Mouse (Mus musculus) neural tube, embryonic 11.5 days (tissue): ENCODE results near the gene Btbd35f25. TPM values are rescaled to one million over a fixed set of nuclear protein-coding genes. Genes with fewer than 3 reads are reported as not detected.
"Not testable (repeated sequence)": the region's sequence is repeated elsewhere in the genome, so short reads cannot be mapped to it uniquely, and the experiment has no call there.

Experiments used
- ATAC-seq: fragments of 200-750 bp; cut with Nextera tagmentation; 2 replicates; pipeline ENCODE4 v1.8.0; 2017; ENCODE audit warnings: moderate number of reproducible peaks, mild to moderate bottlenecking, moderate TSS enrichment, moderate library complexity; ENCODE audit not compliant: insufficient read depth, low FRiP score, low TSS enrichment
- DNase-seq: peaks from one replicate; pipeline ENCODE4 v3.0.0-alpha.2; 2015; ENCODE audit warnings: low spot score
- H3K27ac ChIP-seq: fragments of 300-500 bp; sonication (generic); 2 replicates; pipeline ENCODE4 v1.5.1; 2014; ENCODE audit warnings: low read depth, mild to moderate bottlenecking, low read length
- H3K27me3 ChIP-seq: fragments of 300-500 bp; sonication (generic); 2 replicates; pipeline ENCODE4 v1.6.1; 2014; ENCODE audit warnings: mild to moderate bottlenecking, low read length, mixed read lengths; ENCODE audit not compliant: control insufficient read depth, insufficient read depth
- H3K36me3 ChIP-seq: fragments of 300-500 bp; sonication (generic); 2 replicates; pipeline ENCODE4 v1.6.1; 2014; ENCODE audit warnings: mild to moderate bottlenecking, low read length, moderate library complexity, mixed read lengths; ENCODE audit not compliant: control insufficient read depth, insufficient read depth
- H3K4me1 ChIP-seq: fragments of 300-500 bp; sonication (generic); 2 replicates; pipeline ENCODE4 v1.6.1; 2014; ENCODE audit warnings: low read length, mixed read lengths; ENCODE audit not compliant: control insufficient read depth, insufficient read depth
- H3K4me2 ChIP-seq: fragments of 300-500 bp; sonication (generic); 2 replicates; pipeline ENCODE4 v1.6.1; 2014; ENCODE audit warnings: low read depth, mild to moderate bottlenecking, moderate library complexity
- H3K4me3 ChIP-seq: fragments of 300-500 bp; sonication (generic); 2 replicates; pipeline ENCODE4 v1.5.1; 2014; ENCODE audit warnings: low read depth, low read length
- H3K9ac ChIP-seq: fragments of 300-500 bp; sonication (generic); 2 replicates; pipeline ENCODE4 v1.6.1; 2014; ENCODE audit warnings: mild to moderate bottlenecking, low read length
- H3K9me3 ChIP-seq: fragments of 300-500 bp; sonication (generic); 2 replicates; pipeline ENCODE4 v1.6.1; 2016; ENCODE audit warnings: low read length; ENCODE audit not compliant: control insufficient read depth
- WGBS: fragments of 180-500 bp; shearing (Covaris S2); extraction: QIAGEN DNeasy Blood & Tissue Kit; methylation state at CpG from one replicate; pipeline ENCODE4 v1.1.7; 2014; 5-methylcytosine and 5-hydroxymethylcytosine counted together
- polyA plus RNA-seq: library from polyadenylated mRNA; unstranded; fragments of >200 nt; fragmentation: Nextera tagmentation; extraction: Ambion mirVana; gene quantifications from 2 replicates; pipeline ENCODE4 v1.2.1, GENCODE M21; 2014

Gene Btbd35f25
- polyA plus RNA-seq: not detected in 2 replicates

DNA sequence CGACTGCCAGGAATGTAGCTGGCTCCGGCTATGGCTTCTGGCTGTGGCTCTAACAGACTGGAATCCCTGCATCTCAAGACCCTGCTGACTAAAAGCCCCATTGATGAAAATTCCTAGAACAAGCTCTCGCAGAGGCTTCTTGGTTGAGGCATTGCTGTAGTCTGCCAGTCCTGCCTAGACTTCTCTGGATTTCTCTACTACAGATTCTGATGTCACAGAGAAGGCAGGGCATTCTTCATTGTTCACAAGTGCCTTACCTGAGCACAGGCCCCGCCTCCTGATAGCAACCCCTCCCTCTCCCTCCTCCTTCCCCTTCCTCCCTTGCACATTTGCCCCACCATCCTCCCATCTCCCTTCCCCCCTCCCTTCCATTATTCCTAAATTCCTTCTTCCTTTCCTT, at the start of gene Btbd35f25:
Gene Btbd35f25 (minus strand): TSS at position 101 of the 400 bp plus-strand sequence.
- H3K9me3 ChIP-seq, H3K4me2 ChIP-seq, H3K27ac ChIP-seq, DNase-seq, H3K4me1 ChIP-seq, H3K36me3 ChIP-seq, H3K4me3 ChIP-seq, ATAC-seq, H3K27me3 ChIP-seq, H3K9ac ChIP-seq: not testable (repeated sequence)
- 74% methylated on average over 3 of the region's 4 CpGs for WGBS

GRCm38 (mm10) chrX:31766255-31766654, 49.3 kb upstream of the Btbd35f25 start:
- DNase-seq (no peak), ATAC-seq (no peak)
- H3K4me2 ChIP-seq: no peak overlapping the region

DNA sequence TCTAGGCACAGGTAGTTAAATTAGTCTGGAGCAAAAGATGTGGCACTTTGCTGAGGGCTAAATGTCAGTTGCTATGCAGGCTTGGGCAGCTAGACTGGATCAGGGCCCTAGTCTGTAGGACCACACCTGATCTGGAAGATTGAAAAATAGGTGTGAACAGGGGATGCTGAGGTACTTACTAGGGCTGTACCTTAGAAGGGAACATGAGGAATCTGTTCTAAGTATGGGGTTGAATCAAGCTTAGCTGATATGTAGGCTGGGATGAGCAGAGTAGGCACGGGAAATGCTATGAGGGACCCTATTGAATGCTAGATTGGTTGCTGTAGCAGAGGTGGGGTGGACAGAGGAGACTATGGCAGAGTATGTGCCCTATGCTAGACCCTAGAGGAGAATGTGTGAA, 47.0 kb upstream of the Btbd35f25 start:
- H3K27ac ChIP-seq: no peak overlapping the region
- no peaks in the 10 kb centered on the region for H3K27me3 ChIP-seq
- 80% methylated on average over 1 of the region's 1 CpGs for WGBS
- no peak overlapping the region for H3K4me3 ChIP-seq
- no peaks in the 10 kb centered on the region; the same call in 1 of the 2 replicates for H3K36me3 ChIP-seq
- no peak overlapping the region for H3K4me2 ChIP-seq
- ATAC-seq (no peak), DNase-seq (no peak)
- H3K4me1 ChIP-seq: no peaks in the 10 kb centered on the region
- H3K9ac ChIP-seq: no peak overlapping the region
- H3K9me3 ChIP-seq: peaks cover 81% of the 10 kb centered on the region

More at GRCm38 (mm10) chrX:31766255-31766654, 49.3 kb upstream of the Btbd35f25 start:
- H3K36me3 ChIP-seq: no peaks in the 10 kb centered on the region; the same call in 1 of the 2 replicates
- no peak overlapping the region for H3K4me3 ChIP-seq
- no peak overlapping the region for H3K9ac ChIP-seq
- H3K27ac ChIP-seq: no peak overlapping the region
- H3K27me3 ChIP-seq: no peaks in the 10 kb centered on the region
- no peaks in the 10 kb centered on the region for H3K4me1 ChIP-seq
- peaks cover 81% of the 10 kb centered on the region for H3K9me3 ChIP-seq

- no peak overlapping the region for H3K27ac ChIP-seq
- ATAC-seq: no peak; the same call in 1 of the 2 replicates
These were observed 28.1 kb upstream of the Btbd35f25 start for GRCm38 (mm10) chrX:31745079-31745478.

DNA sequence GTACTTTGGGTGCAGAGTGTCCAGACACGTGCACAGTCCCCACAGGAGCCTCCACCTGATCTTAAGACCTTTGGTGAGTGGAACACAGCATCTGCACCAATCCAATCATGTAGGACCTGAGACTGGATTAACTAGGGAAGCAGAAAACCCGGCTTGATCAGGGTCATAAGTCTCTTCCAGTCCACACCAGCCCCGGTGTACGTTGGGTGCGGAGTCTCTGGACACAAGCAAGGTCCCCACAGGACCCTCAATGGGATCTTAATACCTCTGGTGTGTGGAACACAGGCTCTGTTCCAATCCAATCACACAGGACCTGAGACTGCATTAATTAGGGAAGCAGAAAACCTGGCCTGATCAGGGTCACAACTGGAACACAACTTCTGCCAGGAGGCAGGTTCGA, 20.0 kb upstream of the Btbd35f25 start:
- DNase-seq (no peak), ATAC-seq (no peak)
- Histone ChIP-seq H3K27me3 (no peaks in the 10 kb centered on the region), H3K9me3 (peaks cover 16% of the 10 kb centered on the region), H3K9ac (no peak overlapping the region), H3K4me3 (no peak overlapping the region), H3K4me2 (no peak overlapping the region), H3K4me1 (no peaks in the 10 kb centered on the region), H3K27ac (no peak overlapping the region), H3K36me3 (no peaks in the 10 kb centered on the region)
- WGBS: 81% methylated on average over 6 of the region's 6 CpGs

More at GRCm38 (mm10) chrX:31745079-31745478, 28.1 kb upstream of the Btbd35f25 start:
- no peaks in the 10 kb centered on the region for H3K27me3 ChIP-seq
- WGBS: 88% methylated on average over 10 of the region's 10 CpGs
- no peak for DNase-seq
- no peaks in the 10 kb centered on the region for H3K4me1 ChIP-seq
- no peak overlapping the region for H3K9ac ChIP-seq
- no peak overlapping the region for H3K4me2 ChIP-seq
- no peaks in the 10 kb centered on the region for H3K36me3 ChIP-seq
- no peak overlapping the region for H3K4me3 ChIP-seq
- H3K9me3 ChIP-seq: peaks cover 27% of the 10 kb centered on the region

Other genes with a start within 250 kb of the Btbd35f25 start
- gene Gm21883, start 142.9 kb downstream of the Btbd35f25 start, polyA plus RNA-seq: not detected in 2 replicates
- gene Spin2e, start 98.2 kb downstream of the Btbd35f25 start, polyA plus RNA-seq: not detected in 2 replicates
- gene Gm21637, start 244.9 kb upstream of the Btbd35f25 start, polyA plus RNA-seq: not detected in 2 replicates